Mouse (Mus musculus): ENCODE measurements around the gene B3gat2.

DNA sequence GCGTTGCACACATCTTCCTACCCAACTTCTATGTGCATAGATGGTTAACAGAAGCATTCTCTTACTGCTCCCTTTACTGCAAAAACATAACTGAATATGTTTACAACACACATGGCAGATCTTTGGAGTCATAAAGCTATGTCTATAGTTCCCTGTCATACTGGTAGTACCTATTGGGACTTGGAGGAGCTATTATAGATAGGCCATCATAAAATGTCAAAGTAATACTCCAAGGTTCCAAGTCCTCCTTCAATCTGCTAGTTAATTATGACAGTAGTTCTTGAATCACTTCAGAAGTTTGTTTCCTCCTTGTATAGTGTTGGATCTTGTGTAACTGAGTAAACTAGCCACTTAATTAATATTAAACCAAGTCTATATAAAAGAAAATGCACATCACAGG lies 110.6 kb downstream of the B3gat2 start:
- no peak for TF ChIP-seq CTCF (conservative IDR thresholded peaks at IDR 0.05 in 1 of 2, IDR thresholded peaks at IDR 0.05 in 1 of 2; ENCODE audit: low read depth in 2 of 2, low read length in 2 of 2)
- no peak for TF ChIP-seq POLR2A (IDR thresholded peaks at IDR 0.05; ENCODE audit: low read depth, low read length)
- TF ChIP-seq POLR2AphosphoS2 (IDR thresholded peaks at IDR 0.05; ENCODE audit: low read depth, low read length): no peak
- no peak for TF ChIP-seq MAX (IDR thresholded peaks at IDR 0.05; ENCODE audit: low read length)
- TF ChIP-seq ZKSCAN1 (IDR thresholded peaks at IDR 0.05; ENCODE audit: borderline replicate concordance, low read depth, low read length): no peak
- no peak for TF ChIP-seq USF2 (conservative IDR thresholded peaks at IDR 0.05; ENCODE audit: low read depth, low read length)
- TF ChIP-seq UBTF (IDR thresholded peaks at IDR 0.05; ENCODE audit: low read depth, low read length): no peak
- no peak for TF ChIP-seq ZNF384 (IDR thresholded peaks at IDR 0.05; ENCODE audit: low read depth, low read length)
- no peak for TF ChIP-seq RAD21 (IDR thresholded peaks at IDR 0.05; ENCODE audit: low read depth, low read length)
- TF ChIP-seq BHLHE40 (IDR thresholded peaks at IDR 0.05; ENCODE audit: low read depth, low read length): no peak
- TF ChIP-seq JUND (conservative IDR thresholded peaks at IDR 0.05; ENCODE audit: low read depth, low read length): no peak

Data from CH12.LX (cell line).